Mouse (Mus musculus) embryonic facial prominence, embryonic 13.5 days (tissue): ENCODE results near the gene Cnnm3. TPM values are rescaled to one million over a fixed set of nuclear protein-coding genes. Genes with fewer than 3 reads are reported as not detected.
"Not testable (repeated sequence)": the region's sequence is repeated elsewhere in the genome, so short reads cannot be mapped to it uniquely, and the experiment has no call there.

Experiments
- ATAC-seq: fragments of 200-750 bp; cut with Nextera tagmentation; 2 replicates; pipeline ENCODE4 v1.8.0; 2017; ENCODE audit warnings: low read depth; ENCODE audit not compliant: insufficient number of reproducible peaks, insufficient read depth, low FRiP score, low TSS enrichment
- H3K27ac ChIP-seq: fragments of 300-500 bp; sonication (generic); 2 replicates; pipeline ENCODE4 v1.5.1; 2015; ENCODE audit warnings: moderate library complexity, mild to moderate bottlenecking, inconsistent platforms
- H3K27me3 ChIP-seq: fragments of 300-500 bp; sonication (generic); 2 replicates; pipeline ENCODE4 v1.6.1; 2015; ENCODE audit warnings: mild to moderate bottlenecking, inconsistent platforms
- H3K36me3 ChIP-seq: fragments of 300-500 bp; sonication (generic); 2 replicates; pipeline ENCODE4 v1.6.1; 2015; ENCODE audit warnings: mild to moderate bottlenecking, inconsistent platforms
- H3K4me1 ChIP-seq: fragments of 300-500 bp; sonication (generic); 2 replicates; pipeline ENCODE4 v1.6.1; 2015; ENCODE audit warnings: inconsistent platforms
- H3K4me2 ChIP-seq: fragments of 300-500 bp; sonication (generic); 2 replicates; pipeline ENCODE4 v1.6.1; 2015; ENCODE audit warnings: moderate library complexity, mild to moderate bottlenecking, inconsistent platforms
- H3K4me3 ChIP-seq: fragments of 300-500 bp; sonication (generic); 2 replicates; pipeline ENCODE4 v1.5.1; 2015; ENCODE audit warnings: mild to moderate bottlenecking, inconsistent platforms
- H3K9ac ChIP-seq: fragments of 300-500 bp; sonication (generic); 2 replicates; pipeline ENCODE4 v1.6.1; 2015; ENCODE audit warnings: mild to moderate bottlenecking, inconsistent platforms
- H3K9me3 ChIP-seq: fragments of 300-500 bp; sonication (generic); 2 replicates; pipeline ENCODE4 v1.6.1; 2016; ENCODE audit warnings: inconsistent platforms
- WGBS: fragments of 180-500 bp; shearing (Covaris S2); methylation state at CpG from one replicate; pipeline ENCODE4 v1.1.7; 2015; ENCODE audit warnings: mixed read lengths; 5-methylcytosine and 5-hydroxymethylcytosine counted together
- polyA plus RNA-seq: library from polyadenylated mRNA; unstranded; fragments of >200 nt; fragmentation: Nextera tagmentation; extraction: Ambion mirVana; gene quantifications from 2 replicates; pipeline ENCODE4 v1.2.1, GENCODE M21; 2015

The Cnnm3 gene
- polyA plus RNA-seq, 1 experiment from 2014 or later, result 3.4 TPM

DNA sequence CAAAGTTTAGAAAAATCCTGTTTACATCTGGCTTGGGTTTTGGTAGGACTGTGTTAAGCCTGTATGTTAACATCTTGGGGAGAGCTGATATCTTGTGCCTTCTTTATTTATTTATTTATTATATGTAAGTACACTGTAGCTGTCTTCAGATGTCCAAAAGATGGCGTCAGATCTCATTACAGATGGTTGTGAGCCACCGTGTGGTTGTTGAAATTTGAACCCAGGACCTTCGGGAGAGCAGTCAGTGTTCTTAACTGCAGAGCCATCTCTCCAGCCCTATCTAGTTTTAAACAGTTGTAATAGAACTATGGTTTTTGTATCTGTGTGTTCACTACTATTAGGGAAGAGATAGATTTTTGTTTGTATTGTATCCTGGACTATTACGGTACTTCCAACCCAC is 17.6 kb downstream of the Cnnm3 start:
- Histone ChIP-seq H3K27ac (no peak overlapping the region), H3K4me2 (no peak overlapping the region), H3K9ac (no peak overlapping the region), H3K36me3 (peaks cover 39% of the 10 kb centered on the region), H3K4me3 (no peak overlapping the region), H3K4me1 (peaks cover 13% of the 10 kb centered on the region; the same call in 1 of the 2 replicates), H3K27me3 (no peaks in the 10 kb centered on the region), H3K9me3 (no peaks in the 10 kb centered on the region)
- WGBS, result 78% methylated on average over 4 of the region's 4 CpGs
- no peak for ATAC-seq

DNA sequence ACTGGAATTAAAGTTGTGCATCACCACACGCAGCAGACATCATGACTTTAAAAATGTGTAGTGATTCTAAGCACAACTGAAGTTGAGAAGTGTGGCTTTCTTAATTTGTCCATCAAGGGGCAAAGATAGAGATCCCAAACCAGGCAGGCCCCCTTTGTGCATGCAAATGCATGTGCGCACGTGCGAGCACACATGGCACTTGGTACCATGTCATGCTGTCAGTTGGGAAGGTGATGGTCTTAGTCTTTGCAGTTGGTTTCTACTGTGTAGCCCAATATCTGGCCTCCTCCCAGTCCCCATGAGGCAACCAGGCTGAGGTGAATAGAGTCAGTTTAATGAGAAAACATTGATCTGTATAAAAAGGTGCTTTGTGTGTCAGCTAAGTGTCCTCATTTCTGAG is 18.2 kb downstream of the Cnnm3 start:
- 93% methylated on average over 4 of the region's 4 CpGs for whole genome bisulfite sequencing
- Histone ChIP-seq H3K4me2 (no peak overlapping the region), H3K4me3 (no peak overlapping the region), H3K9ac (no peak overlapping the region), H3K27ac (no peak overlapping the region), H3K27me3 (no peaks in the 10 kb centered on the region), H3K4me1 (peaks cover 16% of the 10 kb centered on the region; the same call in 1 of the 2 replicates), H3K36me3 (peaks cover 33% of the 10 kb centered on the region), H3K9me3 (no peaks in the 10 kb centered on the region)
- no peak for ATAC-seq

DNA sequence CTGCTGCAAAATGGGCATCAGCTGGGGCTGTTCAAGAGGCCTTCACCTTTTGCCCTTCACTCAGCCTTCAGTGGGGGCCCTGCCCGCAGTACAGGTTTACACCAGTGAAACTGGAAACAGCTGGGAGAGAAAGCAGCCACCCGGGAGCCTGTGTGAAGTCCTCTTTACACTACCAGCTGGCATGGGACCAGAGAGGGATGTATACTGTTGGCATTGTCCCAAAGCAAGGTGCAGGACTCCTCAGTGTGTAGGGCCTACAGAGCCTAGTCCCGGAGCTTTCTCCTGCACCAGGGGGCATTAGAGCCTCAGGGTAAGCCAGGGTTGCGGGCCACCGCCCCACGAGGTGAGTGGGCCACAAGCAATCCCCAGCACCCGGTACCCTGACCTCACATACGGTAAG is 18.8 kb downstream of the Cnnm3 start:
- H3K27ac ChIP-seq, result no peak overlapping the region
- ATAC-seq, result no peak
- no peaks in the 10 kb centered on the region for H3K9me3 ChIP-seq
- no peaks in the 10 kb centered on the region for H3K27me3 ChIP-seq
- no peak overlapping the region for H3K4me3 ChIP-seq
- 71% methylated on average over 8 of the region's 8 CpGs for WGBS
- no peak overlapping the region for H3K4me2 ChIP-seq
- peaks cover 27% of the 10 kb centered on the region for H3K36me3 ChIP-seq
- peaks cover 16% of the 10 kb centered on the region; the same call in 1 of the 2 replicates for H3K4me1 ChIP-seq
- no peak overlapping the region for H3K9ac ChIP-seq

DNA sequence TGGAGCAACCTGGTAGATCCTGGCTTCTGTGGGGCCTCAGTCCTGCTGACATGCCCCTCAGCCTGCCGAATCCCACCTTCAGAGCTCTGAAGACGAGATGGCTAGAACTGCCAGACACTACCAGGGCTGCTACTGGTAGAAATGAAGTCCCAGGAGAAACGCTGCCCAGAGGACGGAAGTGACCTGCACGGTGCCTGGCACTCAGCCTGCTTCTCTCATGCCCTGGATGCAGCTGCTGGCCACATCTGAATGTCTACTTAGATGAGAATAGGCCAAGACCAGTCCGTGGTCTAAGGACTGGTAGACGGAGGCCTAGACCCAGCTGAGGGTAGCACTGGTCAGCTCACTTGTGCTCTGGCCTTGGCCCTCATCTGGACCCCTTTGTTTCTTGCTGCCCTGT is 19.3 kb downstream of the Cnnm3 start:
- Histone ChIP-seq H3K36me3 (peaks cover 22% of the 10 kb centered on the region), H3K4me3 (no peak overlapping the region), H3K4me1 (peaks cover 16% of the 10 kb centered on the region; the same call in 1 of the 2 replicates), H3K4me2 (no peak overlapping the region), H3K9ac (no peak overlapping the region), H3K27me3 (no peaks in the 10 kb centered on the region), H3K27ac (no peak overlapping the region), H3K9me3 (no peaks in the 10 kb centered on the region)
- no peak for ATAC-seq
- 84% methylated on average over 7 of the region's 7 CpGs for WGBS

DNA sequence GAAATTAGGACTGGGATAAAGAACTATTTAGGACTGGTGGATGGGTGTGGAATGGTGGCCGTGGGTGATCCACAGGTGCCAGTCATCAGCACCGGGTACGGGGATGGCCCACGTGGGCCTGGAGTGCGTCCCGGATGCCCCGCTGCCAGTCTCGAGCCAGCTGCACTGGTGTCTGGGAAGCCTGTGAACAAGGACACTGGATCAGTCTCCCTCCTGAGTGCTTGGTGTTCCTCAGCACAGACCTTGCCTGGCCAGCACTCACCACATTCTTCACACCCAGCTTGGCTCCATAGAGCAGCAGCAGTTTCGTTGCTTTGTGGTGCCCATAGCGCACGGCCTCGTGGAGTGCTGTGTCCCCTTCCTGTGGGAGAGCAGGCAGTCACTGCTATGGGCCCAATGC is 19.8 kb downstream of the Cnnm3 start:
- no peak overlapping the region for H3K4me3 ChIP-seq
- ATAC-seq, result no peak
- peaks cover 18% of the 10 kb centered on the region for H3K36me3 ChIP-seq
- H3K4me1 ChIP-seq, result peaks cover 16% of the 10 kb centered on the region; the same call in 1 of the 2 replicates
- no peak overlapping the region for H3K4me2 ChIP-seq
- H3K27ac ChIP-seq, result no peak overlapping the region
- WGBS, result 93% methylated on average over 12 of the region's 12 CpGs
- no peaks in the 10 kb centered on the region for H3K9me3 ChIP-seq
- no peak overlapping the region for H3K9ac ChIP-seq
- no peaks in the 10 kb centered on the region for H3K27me3 ChIP-seq

DNA sequence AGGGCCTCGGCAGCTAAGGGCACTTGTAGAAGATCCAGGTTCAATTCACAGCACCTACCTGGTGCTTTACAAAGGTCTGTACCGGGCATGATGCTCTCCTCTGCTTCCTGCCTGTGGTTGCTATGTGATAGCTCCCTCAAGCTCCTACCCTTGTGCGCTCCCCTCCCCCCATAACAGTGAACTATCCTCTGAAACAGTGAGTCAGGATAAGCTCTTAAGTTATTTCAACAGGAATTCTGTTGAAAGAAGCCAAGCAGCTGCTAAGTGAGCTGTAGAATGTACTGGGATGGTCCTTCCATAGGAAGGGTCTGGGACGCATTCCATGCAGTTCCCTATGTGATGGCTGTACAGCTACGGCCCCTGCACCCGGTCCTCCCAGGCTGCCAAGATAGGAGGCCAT is 21.9 kb downstream of the Cnnm3 start:
- H3K27me3 ChIP-seq, result no peaks in the 10 kb centered on the region
- no peaks in the 10 kb centered on the region for H3K9me3 ChIP-seq
- H3K36me3 ChIP-seq, result peaks cover 19% of the 10 kb centered on the region
- H3K4me3 ChIP-seq, result no peak overlapping the region
- H3K27ac ChIP-seq, result peak overlapping the region; percentile 51; the same call in 1 of the 2 replicates
- peaks cover 13% of the 10 kb centered on the region; the same call in 1 of the 2 replicates for H3K4me1 ChIP-seq
- WGBS, result 71% methylated on average over 6 of the region's 6 CpGs
- no peak overlapping the region for H3K9ac ChIP-seq
- no peak overlapping the region for H3K4me2 ChIP-seq
- no peak for ATAC-seq

DNA sequence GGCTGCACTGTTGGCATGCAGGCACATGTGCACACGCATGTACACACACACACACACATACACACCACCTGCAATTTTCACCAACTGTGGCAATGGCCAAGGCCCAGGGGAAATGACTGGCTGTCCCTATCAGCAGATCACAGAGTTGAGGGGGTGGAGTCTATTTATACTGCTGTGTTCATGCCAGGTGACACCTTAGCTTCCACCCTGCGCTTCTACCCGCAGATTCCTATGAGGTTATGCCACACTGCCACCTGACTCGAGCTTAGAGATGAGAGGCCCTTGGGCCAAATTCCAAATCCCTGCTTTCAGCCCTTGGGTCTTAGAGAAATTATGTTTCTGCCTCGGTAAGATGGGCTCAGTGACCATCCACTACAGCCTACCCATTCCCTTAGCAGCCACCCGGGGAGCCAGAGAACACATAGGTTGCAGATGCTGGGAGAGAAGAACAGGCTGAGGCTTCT is 23.0 kb downstream of the Cnnm3 start:
- no peak overlapping the region for H3K27ac ChIP-seq
- peaks cover 27% of the 10 kb centered on the region for H3K36me3 ChIP-seq
- no peaks in the 10 kb centered on the region for H3K27me3 ChIP-seq
- H3K4me1 ChIP-seq, result 0 out of 2 replicates have a peak, but pooled peaks cover 13% of the 10 kb centered on the region
- whole genome bisulfite sequencing, result 78% methylated on average over 6 of the region's 6 CpGs
- no peaks in the 10 kb centered on the region for H3K9me3 ChIP-seq
- no peak overlapping the region for H3K4me3 ChIP-seq
- no peak overlapping the region for H3K9ac ChIP-seq
- ATAC-seq, result no peak
- no peak overlapping the region for H3K4me2 ChIP-seq

DNA sequence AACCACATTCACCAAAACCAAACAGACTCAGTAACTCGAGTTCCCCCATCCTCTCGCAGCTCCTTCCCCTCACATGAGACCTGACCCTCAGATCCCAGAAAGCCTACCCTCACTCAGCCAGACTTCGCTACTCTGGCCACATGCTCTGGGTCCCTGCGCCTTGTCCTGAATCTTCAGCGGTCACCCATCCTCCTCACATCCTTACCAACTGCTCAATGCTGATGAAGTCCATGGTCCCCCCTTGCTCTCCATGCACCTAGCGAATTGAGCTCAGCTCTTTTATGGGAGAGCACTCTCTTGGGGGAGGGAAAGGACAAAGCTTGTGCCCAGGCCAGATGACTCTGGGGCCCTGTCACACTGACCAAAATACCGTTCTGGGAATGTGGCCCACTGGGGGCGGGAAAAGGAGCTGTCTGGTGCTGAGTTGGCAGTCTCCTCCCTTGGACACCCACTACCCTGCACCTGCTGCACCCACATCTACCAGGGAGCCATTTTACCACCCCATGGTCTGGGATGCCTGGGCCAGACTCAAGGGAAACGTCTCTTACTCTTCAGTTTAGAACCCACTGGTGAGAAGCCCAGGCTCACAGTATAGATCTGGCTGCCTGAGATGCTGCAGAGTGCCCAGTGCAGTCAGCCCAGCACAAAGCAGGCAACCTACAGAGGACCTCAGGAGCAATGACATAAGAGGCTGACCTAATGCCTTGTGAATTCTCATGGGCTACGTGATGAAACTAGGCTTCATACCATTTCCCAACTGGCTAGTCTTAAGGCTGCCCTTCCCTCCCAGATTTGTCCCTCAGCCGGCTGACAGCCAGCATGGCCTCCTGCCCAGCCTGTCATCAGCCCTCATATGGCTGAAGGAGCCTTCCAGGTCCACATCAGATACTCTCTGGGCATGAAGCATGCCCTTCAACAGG is 24.1 kb downstream of the Cnnm3 start:
- 82% methylated on average over 11 of the region's 11 CpGs for WGBS
- Histone ChIP-seq H3K4me2 (no peak overlapping the region), H3K9me3 (no peaks in the 10 kb centered on the region), H3K27ac (no peak overlapping the region), H3K36me3 (peaks cover 38% of the 10 kb centered on the region), H3K4me1 (0 out of 2 replicates have a peak, but pooled peaks cover 13% of the 10 kb centered on the region), H3K4me3 (no peak overlapping the region), H3K9ac (no peak overlapping the region), H3K27me3 (no peaks in the 10 kb centered on the region)
- no peak for ATAC-seq

DNA sequence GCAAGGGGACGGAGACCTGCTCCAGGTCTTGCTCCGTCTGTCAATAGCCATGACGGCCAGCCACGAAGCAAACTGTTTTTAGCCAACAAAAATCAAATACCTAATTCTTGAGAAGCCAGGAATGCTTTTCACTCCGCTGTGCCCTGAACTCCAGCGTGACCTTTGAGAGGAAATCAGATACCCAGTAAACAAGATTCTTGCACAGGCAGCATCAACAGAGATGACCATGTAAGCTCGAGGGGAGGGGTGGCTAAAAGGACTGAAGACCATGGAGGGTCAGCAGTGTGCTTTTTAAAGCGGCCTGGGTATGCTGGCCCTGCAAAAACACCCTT is 24.7 kb downstream of the Cnnm3 start:
- Histone ChIP-seq H3K27ac (no peak overlapping the region), H3K9me3 (no peaks in the 10 kb centered on the region), H3K36me3 (peaks cover 37% of the 10 kb centered on the region), H3K4me1 (0 out of 2 replicates have a peak, but pooled peaks cover 13% of the 10 kb centered on the region), H3K27me3 (no peaks in the 10 kb centered on the region), H3K4me3 (no peak overlapping the region), H3K4me2 (no peak overlapping the region), H3K9ac (no peak overlapping the region)
- ATAC-seq, result no peak
- WGBS, result 56% methylated on average over 8 of the region's 8 CpGs

DNA sequence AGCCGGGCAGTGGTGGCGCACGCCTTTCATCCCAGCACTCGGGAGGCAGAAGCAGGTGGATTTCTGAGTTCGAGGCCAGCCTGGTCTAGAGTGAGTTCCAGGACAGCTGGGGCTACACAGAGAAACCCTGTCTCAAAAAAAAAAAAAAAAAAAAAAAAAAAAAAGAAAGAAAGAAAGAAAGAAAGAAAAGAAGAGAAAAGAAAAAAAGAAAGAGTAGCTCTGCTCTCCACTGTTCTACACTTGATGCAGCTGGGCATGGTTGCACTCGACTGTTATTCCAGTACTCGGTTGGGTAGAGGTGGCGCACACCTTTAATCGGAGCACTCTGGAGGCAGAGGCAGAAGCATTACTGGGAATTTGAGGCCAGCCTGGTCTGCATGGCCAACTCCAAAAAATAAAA is 25.1 kb downstream of the Cnnm3 start, which contains the start of gene Ankrd23:
Gene Ankrd23 (minus strand): TSS at position 101 of the 400 bp plus-strand sequence.
- not testable (repeated sequence) for H3K9me3 ChIP-seq, H3K27ac ChIP-seq, H3K27me3 ChIP-seq, H3K4me2 ChIP-seq, H3K4me3 ChIP-seq, H3K9ac ChIP-seq, ATAC-seq
- H3K4me1 ChIP-seq, result 0 out of 2 replicates have a peak, but pooled peaks cover 13% of the 10 kb centered on the region
- WGBS, result 91% methylated on average over 9 of the region's 9 CpGs
- H3K36me3 ChIP-seq, result peaks cover 37% of the 10 kb centered on the region

DNA sequence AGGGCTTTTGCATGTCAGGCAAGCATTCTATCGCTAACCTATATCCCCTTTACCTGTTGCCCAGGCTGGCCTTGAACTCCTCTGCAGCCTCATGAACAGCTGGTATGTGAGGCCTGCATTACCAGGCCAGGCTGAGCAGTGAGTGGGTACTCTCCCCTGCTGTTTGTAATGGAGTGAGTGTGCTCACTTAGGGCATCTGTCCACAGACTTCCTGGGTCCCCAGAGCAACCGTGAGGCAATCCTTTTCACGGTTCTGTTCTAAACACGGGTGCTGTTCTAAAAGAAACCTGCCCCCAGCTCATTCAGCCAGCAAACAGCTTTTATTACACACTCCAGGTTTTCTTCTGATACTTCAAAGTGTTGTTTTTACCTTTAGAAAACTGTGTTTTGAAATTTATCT is 27.1 kb downstream of the Cnnm3 start:
- Histone ChIP-seq H3K9me3 (no peaks in the 10 kb centered on the region), H3K9ac (no peak overlapping the region), H3K36me3 (peaks cover 47% of the 10 kb centered on the region), H3K27me3 (no peaks in the 10 kb centered on the region), H3K27ac (no peak overlapping the region), H3K4me2 (no peak overlapping the region), H3K4me1 (peaks cover 14% of the 10 kb centered on the region), H3K4me3 (no peak overlapping the region)
- ATAC-seq, result no peak
- 80% methylated on average over 4 of the region's 4 CpGs for WGBS

DNA sequence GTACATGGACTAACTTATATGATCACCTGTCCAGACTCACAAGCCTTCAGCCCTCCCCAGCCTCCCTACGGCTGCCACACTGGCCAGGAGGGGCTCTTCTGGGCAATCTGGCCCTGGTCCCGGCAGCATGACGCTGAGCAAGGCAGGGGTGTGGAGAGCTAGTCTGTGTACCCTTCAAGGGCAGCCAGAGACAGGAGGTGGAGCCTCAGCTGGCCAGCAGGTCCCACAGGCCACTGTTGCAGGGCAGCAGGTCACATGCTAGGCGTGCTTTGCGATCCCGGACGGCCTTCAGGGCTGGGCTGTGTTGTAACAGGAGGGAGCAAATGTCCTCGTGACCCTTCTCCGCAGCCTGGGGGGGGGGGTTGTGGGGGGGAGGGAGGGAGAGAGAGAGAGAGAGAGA is 27.5 kb downstream of the Cnnm3 start, which contains the start of gene Gm42417:
Gene Gm42417 (minus strand): TSS at position 244 of the 400 bp plus-strand sequence.
- Histone ChIP-seq H3K27ac (no peak within 1 kb of the TSS), H3K9me3 (no peaks in the 10 kb centered on the region), H3K4me1 (peaks cover 14% of the 10 kb centered on the region), H3K4me3 (no peak within 1 kb of the TSS), H3K4me2 (no peak within 1 kb of the TSS), H3K36me3 (peaks cover 47% of the 10 kb centered on the region), H3K9ac (no peak within 1 kb of the TSS), H3K27me3 (no peaks in the 10 kb centered on the region)
- WGBS, result 56% methylated on average over 9 of the region's 9 CpGs
- no peak for ATAC-seq
